Mouse (Mus musculus) embryonic facial prominence, embryonic 15.5 days (tissue): Measurements from ENCODE around the gene Olfr374. TPM values are rescaled to one million over a fixed set of nuclear protein-coding genes. Genes with fewer than 3 reads are reported as not detected.
"Not testable (repeated sequence)": the region's sequence is repeated elsewhere in the genome, so short reads cannot be mapped to it uniquely, and the experiment has no call there.

ENCODE experiments used
- ATAC-seq: fragments of 200-750 bp; cut with Nextera tagmentation; 2 replicates; pipeline ENCODE4 v1.8.0; 2017; ENCODE audit warnings: low read depth, moderate TSS enrichment; ENCODE audit not compliant: insufficient number of reproducible peaks, low FRiP score, low TSS enrichment
- H3K27ac ChIP-seq: fragments of 300-500 bp; sonication (generic); replicated peaks from 2 replicates; pipeline ENCODE4 v1.5.1; 2015; ENCODE audit warnings: mild to moderate bottlenecking, inconsistent platforms
- H3K27me3 ChIP-seq: fragments of 300-500 bp; sonication (generic); 2 replicates; pipeline ENCODE4 v1.6.1; 2015; ENCODE audit warnings: inconsistent platforms
- H3K36me3 ChIP-seq: fragments of 300-500 bp; sonication (generic); 2 replicates; pipeline ENCODE4 v1.6.1; 2015; ENCODE audit warnings: mild to moderate bottlenecking, inconsistent platforms
- H3K4me1 ChIP-seq: fragments of 300-500 bp; sonication (generic); 2 replicates; pipeline ENCODE4 v1.6.1; 2015; ENCODE audit warnings: inconsistent platforms
- H3K4me2 ChIP-seq: fragments of 300-500 bp; sonication (generic); replicated peaks from 2 replicates; pipeline ENCODE4 v1.6.1; 2015; ENCODE audit warnings: mild to moderate bottlenecking, inconsistent platforms
- H3K4me3 ChIP-seq: fragments of 300-500 bp; sonication (generic); replicated peaks from 2 replicates; pipeline ENCODE4 v1.5.1; 2015; ENCODE audit warnings: mild to moderate bottlenecking, inconsistent platforms
- H3K9ac ChIP-seq: fragments of 300-500 bp; sonication (generic); 2 replicates; pipeline ENCODE4 v1.6.1; 2015; ENCODE audit warnings: inconsistent platforms
- H3K9me3 ChIP-seq: fragments of 300-500 bp; sonication (generic); replicated peaks from 2 replicates; pipeline ENCODE4 v1.6.1; 2016; ENCODE audit warnings: inconsistent platforms
- WGBS: fragments of 180-500 bp; shearing (Covaris S2); methylation state at CpG from one replicate; pipeline ENCODE4 v1.1.7; 2015; 5-methylcytosine and 5-hydroxymethylcytosine counted together
- polyA plus RNA-seq: library from polyadenylated mRNA; unstranded; fragments of >200 nt; fragmentation: Nextera tagmentation; extraction: Ambion mirVana; gene quantifications from 2 replicates; pipeline ENCODE4 v1.2.1, GENCODE M21; 2015

Olfr374 gene
- 0.08 TPM in 1 of 2 replicates, not detected in the other for polyA plus RNA-seq

- ATAC-seq: no peak
- H3K36me3 ChIP-seq: no peaks in the 10 kb centered on the region
- H3K9me3 ChIP-seq: peaks cover 7% of the 10 kb centered on the region; the same call in 1 of the 2 replicates
- no peak within 1 kb of the TSS for H3K4me3 ChIP-seq
- H3K4me1 ChIP-seq: no peaks in the 10 kb centered on the region
- H3K27ac ChIP-seq: no peak within 1 kb of the TSS
- H3K4me2 ChIP-seq: no peak within 1 kb of the TSS
- 88% methylated on average over 3 of the region's 3 CpGs for WGBS
- no peak within 1 kb of the TSS for H3K9ac ChIP-seq
- H3K27me3 ChIP-seq: no peaks in the 10 kb centered on the region
These were observed at the start of gene Olfr374 for GRCm38 (mm10) chr8:72106740-72107139. Gene Olfr374, plus strand, starts transcription at chr8:72107040.

- H3K4me1 ChIP-seq, ATAC-seq, H3K4me3 ChIP-seq, H3K27ac ChIP-seq, H3K4me2 ChIP-seq, H3K9me3 ChIP-seq, H3K9ac ChIP-seq, H3K27me3 ChIP-seq, H3K36me3 ChIP-seq: not testable (repeated sequence)
- 93% methylated on average over 3 of the region's 4 CpGs for WGBS
These were observed 49.2 kb upstream of the Olfr374 start for GRCm38 (mm10) chr8:72057643-72058042.

GRCm38 (mm10) chr8:72066819-72067399 is 39.9 kb upstream of the Olfr374 start:
- not testable (repeated sequence) for H3K4me1 ChIP-seq, ATAC-seq

DNA sequence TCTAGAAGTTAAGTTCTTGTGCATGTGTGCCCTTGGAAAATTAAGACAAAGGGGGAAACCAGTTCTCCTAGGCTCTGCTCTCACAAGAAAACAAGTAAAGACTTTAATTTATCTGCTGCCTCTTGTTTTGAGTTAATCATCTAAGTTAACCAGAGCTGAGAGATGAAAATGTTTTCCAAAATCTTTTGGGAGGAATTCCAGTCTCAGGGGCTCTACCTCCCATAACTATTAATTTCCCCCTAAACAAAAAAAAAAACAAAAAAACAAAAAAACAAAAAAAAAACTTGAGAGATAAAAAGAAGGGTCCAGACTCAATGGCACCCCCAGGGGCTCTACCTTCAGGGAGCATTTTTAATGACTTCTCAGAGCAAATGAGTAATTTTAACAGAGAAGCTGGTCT is 24.0 kb upstream of the Olfr374 start, which contains the start of gene Olfr373:
Olfr373 (plus strand) TSS at position 301 of the 400 bp plus-strand sequence.
- not testable (repeated sequence) for H3K9me3 ChIP-seq, H3K4me1 ChIP-seq, ATAC-seq, H3K4me3 ChIP-seq, H3K9ac ChIP-seq, H3K27ac ChIP-seq, H3K4me2 ChIP-seq, H3K36me3 ChIP-seq, H3K27me3 ChIP-seq

More at GRCm38 (mm10) chr8:72066819-72067399, 39.9 kb upstream of the Olfr374 start:
- H3K9me3 ChIP-seq, H3K27ac ChIP-seq, H3K36me3 ChIP-seq, H3K4me3 ChIP-seq, H3K4me2 ChIP-seq, H3K9ac ChIP-seq, H3K27me3 ChIP-seq: not testable (repeated sequence)
- 74% methylated on average over 1 of the region's 1 CpGs for WGBS

DNA sequence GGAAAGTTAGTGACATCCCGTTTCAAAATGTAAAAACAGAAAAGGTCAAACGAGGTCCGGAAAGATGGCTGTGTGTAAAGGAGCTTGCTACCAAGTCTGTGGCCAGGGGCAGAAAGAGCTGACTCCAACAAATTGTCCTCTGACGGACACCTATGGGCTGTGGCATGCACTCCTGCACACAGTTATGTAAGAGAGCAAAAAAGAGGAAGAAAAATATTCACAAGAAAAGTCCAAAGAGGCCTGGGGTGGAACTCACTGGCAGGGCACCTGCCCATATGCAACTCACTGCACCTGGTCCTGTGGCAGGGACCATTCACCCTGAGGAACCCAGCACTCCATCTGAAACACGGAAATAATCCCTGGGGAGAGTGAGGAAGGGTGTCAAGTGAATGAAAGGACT is 22.1 kb upstream of the Olfr374 start:
- 69% methylated on average over 5 of the region's 5 CpGs for WGBS
- Histone ChIP-seq H3K9ac (no peak overlapping the region), H3K9me3 (no peaks in the 10 kb centered on the region), H3K4me2 (no peak overlapping the region), H3K36me3 (no peaks in the 10 kb centered on the region), H3K27ac (no peak overlapping the region), H3K27me3 (no peaks in the 10 kb centered on the region), H3K4me1 (no peaks in the 10 kb centered on the region), H3K4me3 (no peak overlapping the region)
- no peak for ATAC-seq

DNA sequence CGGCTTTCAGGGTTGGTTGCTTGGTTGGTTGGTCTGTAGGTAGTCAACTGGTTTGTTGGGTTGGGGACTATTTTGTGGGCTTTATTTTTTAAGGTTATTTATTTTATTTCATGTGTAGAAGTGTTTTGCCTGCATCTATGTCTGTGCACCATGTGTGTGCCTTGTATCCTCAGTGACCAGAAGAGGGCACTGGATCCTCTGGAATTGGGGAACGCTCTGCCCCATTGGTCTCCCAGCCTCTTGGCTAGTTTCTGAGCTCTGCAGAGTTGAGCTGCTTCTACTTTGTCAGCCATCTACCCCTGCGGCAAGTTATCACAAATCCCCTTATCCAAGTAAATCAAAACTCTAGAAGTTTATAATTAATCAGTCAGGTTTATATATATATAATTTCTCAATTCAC is 19.2 kb upstream of the Olfr374 start:
- H3K4me3 ChIP-seq, H3K36me3 ChIP-seq, H3K4me1 ChIP-seq, H3K27me3 ChIP-seq, ATAC-seq, H3K4me2 ChIP-seq, H3K9ac ChIP-seq, H3K9me3 ChIP-seq, H3K27ac ChIP-seq: not testable (repeated sequence)
- WGBS: 78% methylated on average over 3 of the region's 3 CpGs

DNA sequence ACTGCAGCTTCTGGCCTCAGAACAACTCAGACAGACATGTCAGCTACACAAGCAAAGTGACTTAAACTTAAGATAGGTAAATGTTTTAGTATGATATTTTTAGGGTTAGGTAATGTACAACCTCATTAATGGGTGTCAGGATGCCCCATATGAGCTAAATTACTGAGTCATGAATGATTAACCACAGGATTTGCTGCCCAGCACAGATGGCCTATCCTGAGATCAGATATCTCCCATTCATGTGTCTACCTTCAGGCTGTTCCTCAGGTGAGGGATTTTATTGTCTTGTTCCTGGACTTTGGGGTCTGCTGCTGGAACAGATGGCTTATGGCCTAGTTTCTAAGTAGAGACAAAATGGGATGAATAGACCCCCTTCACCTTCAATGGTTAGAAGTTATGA is 10.1 kb upstream of the Olfr374 start:
- H3K27ac ChIP-seq, H3K27me3 ChIP-seq, H3K4me1 ChIP-seq, H3K4me2 ChIP-seq, ATAC-seq, H3K36me3 ChIP-seq, H3K9me3 ChIP-seq, H3K4me3 ChIP-seq, H3K9ac ChIP-seq: not testable (repeated sequence)

- H3K27me3 ChIP-seq, H3K4me2 ChIP-seq, H3K9me3 ChIP-seq, H3K9ac ChIP-seq, H3K36me3 ChIP-seq, H3K27ac ChIP-seq, H3K4me1 ChIP-seq, H3K4me3 ChIP-seq, ATAC-seq: not testable (repeated sequence)
- 49% methylated on average over 6 of the region's 7 CpGs for WGBS
These were observed 7.3 kb upstream of the Olfr374 start for GRCm38 (mm10) chr8:72099377-72100103.

DNA sequence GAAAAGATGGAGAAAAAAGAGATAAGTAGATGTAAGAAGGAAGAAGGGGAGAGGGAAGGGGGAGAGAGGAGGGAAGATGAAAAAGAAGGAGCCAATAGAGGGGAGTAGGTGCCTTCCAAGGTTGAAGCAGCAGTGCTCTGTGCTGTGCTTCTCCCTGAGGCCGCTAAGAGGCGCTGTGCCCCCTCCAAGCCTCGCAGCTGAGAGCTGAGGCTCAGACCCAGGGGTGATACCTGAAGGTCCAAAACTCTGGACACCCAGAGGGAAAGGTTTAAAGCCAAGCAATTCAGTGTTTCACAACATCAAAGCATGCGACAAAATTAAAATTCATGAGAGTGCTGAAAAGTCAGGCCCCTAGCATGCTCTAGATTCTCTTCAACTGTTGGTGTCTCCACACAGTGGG is 1.7 kb upstream of the Olfr374 start:
- Histone ChIP-seq H3K27ac (no peak overlapping the region), H3K4me2 (no peak overlapping the region), H3K27me3 (no peaks in the 10 kb centered on the region), H3K36me3 (no peaks in the 10 kb centered on the region), H3K4me1 (no peaks in the 10 kb centered on the region), H3K9ac (no peak overlapping the region), H3K9me3 (peaks cover 7% of the 10 kb centered on the region; the same call in 1 of the 2 replicates), H3K4me3 (no peak overlapping the region)
- 28% methylated on average over 4 of the region's 4 CpGs for WGBS
- ATAC-seq: no peak

GRCm38 (mm10) chr8:72110876-72111275 is 4.0 kb downstream of the Olfr374 start:
- H3K4me3 ChIP-seq: no peak overlapping the region
- H3K4me1 ChIP-seq: no peaks in the 10 kb centered on the region
- 73% methylated on average over 6 of the region's 6 CpGs for WGBS
- no peak overlapping the region for H3K27ac ChIP-seq
- H3K9me3 ChIP-seq: no peaks in the 10 kb centered on the region
- no peaks in the 10 kb centered on the region for H3K36me3 ChIP-seq
- H3K9ac ChIP-seq: no peak overlapping the region
- H3K27me3 ChIP-seq: no peaks in the 10 kb centered on the region
- H3K4me2 ChIP-seq: no peak overlapping the region
- ATAC-seq: no peak

DNA sequence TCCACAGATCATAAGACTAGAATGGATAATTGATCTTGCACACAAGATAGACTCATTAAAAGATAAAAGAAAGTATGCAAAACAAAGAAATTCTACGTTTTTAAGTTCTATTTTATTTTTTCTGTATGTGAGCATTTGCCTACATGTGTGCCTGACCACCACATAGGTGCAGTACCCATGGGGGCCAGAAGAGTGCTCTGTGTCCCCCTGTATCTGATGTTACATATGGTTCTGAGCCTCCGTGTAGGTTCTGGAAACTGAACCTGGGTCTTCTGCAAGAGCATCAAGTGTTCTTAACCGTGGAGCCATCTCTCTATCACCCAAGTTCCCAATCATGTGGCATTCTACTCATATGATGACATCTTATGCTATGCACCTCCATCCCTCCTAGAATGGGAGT is 5.6 kb downstream of the Olfr374 start:
- H3K36me3 ChIP-seq: no peaks in the 10 kb centered on the region
- H3K4me2 ChIP-seq: no peak overlapping the region
- ATAC-seq: no peak
- no peak overlapping the region for H3K27ac ChIP-seq
- no peak overlapping the region for H3K9ac ChIP-seq
- H3K4me3 ChIP-seq: no peak overlapping the region
- H3K4me1 ChIP-seq: no peaks in the 10 kb centered on the region
- H3K27me3 ChIP-seq: no peaks in the 10 kb centered on the region
- H3K9me3 ChIP-seq: no peaks in the 10 kb centered on the region
- WGBS: 66% methylated on average over 3 of the region's 3 CpGs

- no peak overlapping the region for H3K4me2 ChIP-seq
- H3K27me3 ChIP-seq: no peaks in the 10 kb centered on the region
- no peaks in the 10 kb centered on the region for H3K36me3 ChIP-seq
- H3K4me1 ChIP-seq: no peaks in the 10 kb centered on the region
- 81% methylated on average over 2 of the region's 2 CpGs for WGBS
- H3K27ac ChIP-seq: no peak overlapping the region
- no peaks in the 10 kb centered on the region for H3K9me3 ChIP-seq
- ATAC-seq: no peak
- no peak overlapping the region for H3K4me3 ChIP-seq
- no peak overlapping the region for H3K9ac ChIP-seq
These were observed 8.4 kb downstream of the Olfr374 start for GRCm38 (mm10) chr8:72115202-72115601.
